Mouse (Mus musculus) neural tube, postnatal 0 days (tissue): Measurements from ENCODE around the gene Ccdc188. TPM values are rescaled to one million over a fixed set of nuclear protein-coding genes. Genes with fewer than 3 reads are reported as not detected.

Experiments used
- polyA plus RNA-seq: library from polyadenylated mRNA; unstranded; fragments of >200 nt; fragmentation: Nextera tagmentation; extraction: Ambion mirVana; gene quantifications from 2 replicates; pipeline ENCODE4 v1.2.1, GENCODE M21; 2015

Ccdc188 gene
- not detected in 2 replicates for polyA plus RNA-seq

GRCm38 (mm10) chr16:18217579-18217978 is at the start of gene Ccdc188:
Gene Ccdc188 (plus strand): TSS chr16:18217879.

GRCm38 (mm10) chr16:18234671-18235388 is 17.2 kb downstream of the Ccdc188 start, which contains the start of gene Zdhhc8:
Gene Zdhhc8 (minus strand): TSS chr16:18235136.

GRCm38 (mm10) chr16:18248433-18249363 is 31.0 kb downstream of the Ccdc188 start, which contains the start of the genes Trmt2a and Ranbp1:
Gene Trmt2a (plus strand): TSS chr16:18248679.
Gene Ranbp1 (minus strand): TSS chr16:18248732.

GRCm38 (mm10) chr16:18258221-18258620 is 40.5 kb downstream of the Ccdc188 start, which contains the start of gene Gm49776:
Gene Gm49776 (minus strand): TSS chr16:18258321.

Other genes starting within 250 kb of the Ccdc188 start
- not detected in 2 replicates for gene Vpreb2, start 237.5 kb upstream of the Ccdc188 start, polyA plus RNA-seq
- 174 and 187 TPM in 2 replicates for gene Dgcr6, start 165.0 kb upstream of the Ccdc188 start, polyA plus RNA-seq
- gene Prodh, start 127.7 kb upstream of the Ccdc188 start, polyA plus RNA-seq: 9.1 and 10.6 TPM in 2 replicates
- 34.3 and 37.1 TPM in 2 replicates for gene Rtn4r, start 90.2 kb upstream of the Ccdc188 start, polyA plus RNA-seq
- gene Zdhhc8, start 17.3 kb downstream of the Ccdc188 start, polyA plus RNA-seq: 16.5 and 18.8 TPM in 2 replicates
- 66.8 and 70.8 TPM in 2 replicates for gene Trmt2a, start 30.8 kb downstream of the Ccdc188 start, polyA plus RNA-seq
- gene Ranbp1, start 30.9 kb downstream of the Ccdc188 start, polyA plus RNA-seq: 359 and 380 TPM in 2 replicates
- gene Gm49776, start 40.4 kb downstream of the Ccdc188 start, polyA plus RNA-seq: not detected in 2 replicates
- gene Dgcr8, start 71.4 kb downstream of the Ccdc188 start, polyA plus RNA-seq: 14.6 and 20.6 TPM in 2 replicates
- 119 and 144 TPM in 2 replicates for gene Tango2, start 130.2 kb downstream of the Ccdc188 start, polyA plus RNA-seq
- gene Arvcf, start 130.3 kb downstream of the Ccdc188 start, polyA plus RNA-seq: 52.7 and 66.9 TPM in 2 replicates
- gene Txnrd2, start 208.5 kb downstream of the Ccdc188 start, polyA plus RNA-seq: 36.3 and 36.8 TPM in 2 replicates
- gene Comt, start 209.0 kb downstream of the Ccdc188 start, polyA plus RNA-seq: 116 and 122 TPM in 2 replicates